Mouse (Mus musculus) C2C12 (cell line): Measurements from ENCODE around the gene 4930412O13Rik.

Experiments
- CEBPB ChIP-seq: IDR thresholded peaks from one replicate; pipeline ENCODE4 v1.6.1; 2011; ENCODE audit warnings: low read depth, mild to moderate bottlenecking, control low read depth, moderate library complexity
- CTCF ChIP-seq: IDR thresholded peaks from one replicate; pipeline ENCODE4 v1.5.1; 2011; ENCODE audit not compliant: control insufficient read depth, insufficient read depth, insufficient read length
- MAX ChIP-seq: IDR thresholded peaks from one replicate; pipeline ENCODE4 v1.6.1; 2011; ENCODE audit warnings: mild to moderate bottlenecking, control low read depth
- MYOD1 ChIP-seq: IDR thresholded peaks from one replicate; pipeline ENCODE4 v1.6.1; 2011; ENCODE audit warnings: low read depth; ENCODE audit not compliant: control insufficient read depth, insufficient read length

DNA sequence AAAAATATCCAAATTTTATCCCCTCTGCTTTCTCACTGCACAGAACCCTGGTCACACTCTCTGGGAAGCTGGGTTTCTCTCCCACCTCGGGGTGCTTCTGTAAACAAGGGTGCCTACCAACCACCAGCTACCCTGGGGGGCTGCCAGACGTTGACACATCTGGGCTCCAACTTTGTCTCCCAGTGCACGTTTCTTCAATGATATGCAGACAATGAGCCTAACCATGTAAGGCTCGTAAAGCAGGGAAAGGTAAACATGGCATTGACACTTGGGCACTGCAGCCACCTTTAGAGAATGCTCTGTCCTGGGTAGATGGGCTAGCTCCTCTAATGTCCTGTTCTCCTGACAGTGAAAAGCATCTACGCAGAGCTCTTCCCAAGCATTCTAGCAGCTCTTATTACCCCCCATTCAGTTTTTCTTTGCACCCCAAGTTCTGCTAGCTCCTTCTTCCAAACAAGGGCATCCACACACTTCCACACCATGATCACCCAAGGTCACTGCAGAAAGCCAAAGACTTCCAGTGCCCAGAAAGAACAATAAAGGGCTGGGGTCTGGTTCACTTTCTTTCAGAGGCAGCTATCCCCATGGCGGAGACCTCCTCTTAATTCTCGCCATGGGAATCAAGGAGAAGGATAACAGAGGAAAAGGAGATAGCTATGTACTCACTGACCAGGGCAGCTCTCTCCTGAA, 6.0 kb downstream of the 4930412O13Rik start:
- TF ChIP-seq CEBPB, result no peak
- TF ChIP-seq CTCF, result no peak
- no peak for TF ChIP-seq MAX
- TF ChIP-seq MYOD1, result no peak
